Mouse (Mus musculus): Measurements from ENCODE around the gene Cuedc1.

Gene Cuedc1

DNA sequence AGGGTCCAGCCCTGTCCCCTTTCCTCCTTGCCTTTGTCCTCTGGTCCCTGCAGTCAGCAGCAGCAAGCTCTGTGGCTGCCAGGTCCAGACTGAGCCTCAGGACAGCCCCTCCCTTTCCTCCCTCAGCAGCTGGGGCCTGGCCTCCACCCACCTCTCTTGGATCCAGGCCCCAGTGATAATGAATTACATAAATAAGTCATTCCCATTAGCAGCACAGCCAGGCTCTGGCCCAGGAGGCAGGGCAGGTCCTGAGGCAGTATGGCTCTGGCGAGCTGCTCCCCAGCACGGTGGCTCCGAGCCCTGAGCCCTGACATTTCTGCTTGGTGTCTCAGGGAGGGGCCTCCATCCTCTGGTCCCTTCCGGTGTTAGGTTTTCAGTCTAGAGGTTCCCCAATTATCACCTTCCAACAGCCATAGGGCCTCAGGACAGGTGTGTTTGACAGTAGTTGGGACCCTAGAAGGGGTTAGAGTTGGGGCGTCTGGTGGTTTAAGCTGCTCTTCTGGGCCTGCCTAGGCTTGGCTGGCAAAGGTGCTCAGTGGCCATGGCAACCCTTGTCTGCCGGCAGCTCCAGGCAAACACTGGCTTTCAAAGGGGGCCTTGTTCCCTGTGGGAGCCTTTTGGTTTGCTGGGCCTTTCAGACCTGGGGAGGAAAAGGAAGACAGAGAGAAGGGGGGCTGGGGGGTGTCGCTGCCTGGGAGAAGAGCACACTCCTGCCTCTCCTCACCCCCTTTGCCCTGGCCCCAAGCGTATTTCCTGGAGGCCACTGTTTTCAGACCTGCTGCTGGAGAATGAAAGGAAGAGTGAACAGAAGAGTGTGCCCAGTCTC is 21.2 kb downstream of the Cuedc1 start:
- peak; percentile 41 to 42 for DNase-seq (ENCODE audit: low spot score in 2 of 2)

DNA sequence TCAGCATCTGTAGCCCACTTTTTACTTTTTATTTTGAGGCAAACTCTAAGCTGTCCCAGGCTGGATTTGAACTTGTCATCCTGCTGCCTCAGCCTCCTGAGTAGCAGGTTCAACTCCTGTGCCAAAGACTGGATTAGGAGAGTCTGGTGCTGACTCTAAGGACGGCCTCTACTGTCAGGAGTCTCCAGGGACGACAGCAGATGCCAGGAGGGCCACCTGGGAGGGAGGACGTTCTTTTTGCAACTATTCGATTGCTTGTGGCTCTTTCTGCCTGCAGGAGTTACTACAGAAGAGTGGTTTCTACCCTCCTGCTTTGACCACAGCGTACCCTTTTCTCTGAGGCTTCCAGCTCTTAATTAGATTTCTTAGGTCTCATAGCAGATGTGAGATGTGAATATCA is 24.7 kb downstream of the Cuedc1 start:
- no peak for DNase-seq (ENCODE audit: low spot score in 2 of 2)

DNA sequence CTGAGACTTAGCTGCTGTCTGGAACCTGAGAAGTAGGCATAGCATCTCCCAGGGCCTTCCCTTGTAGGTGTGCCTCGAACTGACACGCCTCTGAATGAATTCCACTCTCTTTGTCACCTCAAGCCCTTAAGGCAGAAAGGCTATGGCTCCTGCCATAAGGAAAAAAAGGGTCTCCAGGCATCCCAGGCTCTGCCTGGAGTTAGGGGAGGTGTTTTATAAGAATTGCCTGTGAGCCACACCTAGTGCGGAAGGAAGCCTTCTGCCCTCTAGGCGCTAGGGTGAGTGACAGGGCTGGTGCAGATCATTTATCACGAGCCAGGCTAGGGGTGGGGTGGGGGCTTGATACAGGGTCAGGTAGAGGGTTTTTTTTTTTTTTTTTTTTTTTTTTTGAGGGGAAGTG is 25.2 kb downstream of the Cuedc1 start:
- no peak for DNase-seq (ENCODE audit: low spot score in 2 of 2)

DNA sequence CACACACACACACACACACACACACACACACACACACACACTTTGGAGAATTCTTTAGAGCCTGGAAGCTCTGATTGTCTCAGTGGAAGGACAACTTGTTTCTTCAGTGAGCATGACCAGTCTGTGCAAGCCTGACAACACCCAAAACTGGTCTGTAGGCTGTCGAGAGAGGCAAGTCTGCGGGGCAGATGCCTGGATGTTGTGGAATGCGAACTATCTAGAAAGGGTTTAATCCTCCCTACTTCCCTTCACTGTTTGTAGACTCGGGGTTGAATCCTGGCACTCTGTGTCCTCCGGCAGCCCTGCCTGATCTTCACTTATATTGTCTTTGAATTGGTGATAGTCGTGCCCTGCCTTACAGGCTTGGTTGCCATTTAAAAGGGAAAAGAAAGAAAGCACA is 25.9 kb downstream of the Cuedc1 start:
- DNase-seq (ENCODE audit: low spot score in 2 of 2) = no peak

DNA sequence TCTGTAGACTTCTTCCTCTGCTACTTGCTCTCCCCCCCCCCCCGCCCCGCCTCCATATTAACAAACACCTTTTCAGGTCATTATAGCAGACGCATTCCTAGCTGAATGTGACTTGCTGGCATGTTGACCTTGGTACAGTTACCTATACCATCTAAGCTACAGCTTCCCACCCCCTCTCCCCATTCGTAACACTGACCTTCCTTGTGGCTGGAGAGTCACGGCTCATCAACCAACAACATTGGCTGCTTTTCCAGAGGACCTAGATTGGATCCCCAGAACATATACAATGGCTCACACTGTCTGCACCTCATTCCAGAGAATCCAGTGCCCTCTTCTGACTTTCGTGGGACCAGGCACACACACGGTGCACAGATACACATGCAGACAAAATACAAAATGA is 27.6 kb downstream of the Cuedc1 start:
- no peak for DNase-seq (ENCODE audit: low spot score in 2 of 2)

DNA sequence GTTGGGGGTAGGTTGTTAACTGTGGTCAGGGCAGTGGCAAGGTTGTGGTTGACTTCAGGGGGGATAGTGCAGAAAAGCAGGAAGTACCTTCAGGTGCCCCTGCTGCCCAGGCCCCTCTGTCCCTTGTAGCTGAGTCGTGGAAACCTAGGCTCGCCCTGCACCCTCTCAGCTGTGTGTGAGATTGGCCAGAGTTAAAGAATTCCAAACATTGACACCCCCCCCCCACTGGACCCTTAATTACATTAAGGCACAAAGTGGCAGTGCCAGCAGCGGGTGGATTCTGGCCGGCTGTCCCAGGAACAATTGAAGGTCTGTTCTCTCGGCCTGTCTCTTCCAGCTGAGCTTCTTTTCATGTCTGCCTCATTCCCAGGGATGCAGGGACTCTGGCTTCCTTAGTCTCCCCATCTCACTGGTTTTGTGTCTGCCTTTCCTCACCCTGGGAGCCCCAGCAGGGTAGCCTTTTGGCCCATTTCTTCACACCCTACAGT is 28.5 kb downstream of the Cuedc1 start:
- peak in 1 of 2 experiments; percentile 33 for DNase-seq (ENCODE audit: low spot score in 2 of 2)

DNA sequence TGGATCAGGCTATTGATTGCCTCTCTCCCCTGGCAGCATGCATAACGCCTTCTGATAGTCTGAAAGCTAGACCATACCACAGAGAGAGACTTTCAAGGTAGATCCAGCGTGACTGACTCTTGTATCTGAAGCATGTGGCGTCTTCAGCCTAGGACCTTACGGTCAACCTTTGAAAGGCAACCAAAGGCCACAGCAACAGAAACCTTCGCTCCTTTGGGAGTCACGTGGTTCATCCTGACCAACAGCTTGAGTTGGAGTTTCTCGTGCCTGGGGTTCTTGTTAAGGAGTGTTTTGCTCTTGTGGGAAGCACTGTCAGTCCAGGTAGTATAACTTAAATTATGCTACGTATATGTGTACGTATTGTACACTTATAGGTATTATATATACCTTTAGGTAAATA is 30.6 kb downstream of the Cuedc1 start:
- DNase-seq (ENCODE audit: low spot score in 2 of 2) = no peak

DNA sequence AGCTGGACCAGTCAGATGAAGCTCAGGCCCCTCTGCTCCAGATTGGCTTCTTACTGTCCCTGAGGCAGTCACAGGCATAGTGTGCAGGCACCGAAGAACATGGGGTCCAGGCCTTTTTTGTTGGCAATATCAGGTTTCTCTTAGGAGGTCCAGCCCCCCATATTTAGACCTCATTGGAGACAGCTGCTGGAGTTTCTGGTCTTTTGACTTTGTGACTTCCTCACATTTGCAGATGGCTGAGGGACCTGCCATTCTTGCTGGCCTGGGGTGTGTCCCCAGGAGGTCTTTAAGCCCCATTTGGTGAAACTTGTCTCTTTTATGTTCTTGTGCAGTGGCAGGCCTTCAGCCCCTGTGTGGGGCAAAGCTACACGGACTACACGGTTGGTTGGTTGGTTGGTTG is 31.4 kb downstream of the Cuedc1 start:
- DNase-seq (ENCODE audit: low spot score in 2 of 2) = no peak

DNA sequence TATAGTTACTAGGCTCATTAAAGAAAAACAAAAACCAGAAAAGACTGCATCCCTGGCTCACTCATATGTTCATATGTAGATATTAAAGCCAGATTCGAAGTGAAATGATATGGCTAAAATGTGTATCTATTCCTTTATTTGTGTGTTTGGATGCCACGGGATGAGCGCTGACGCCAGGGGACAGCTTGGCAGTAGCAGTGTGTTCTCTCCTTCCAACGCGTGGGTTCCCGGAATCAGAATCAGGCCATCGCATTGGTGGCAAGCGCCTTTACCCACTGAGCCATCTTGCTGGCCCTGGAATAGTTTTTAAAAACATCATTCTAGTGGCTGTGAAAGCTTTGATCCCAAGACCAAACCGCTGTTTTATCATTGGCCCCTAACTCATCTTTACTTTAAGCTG is 32.1 kb downstream of the Cuedc1 start:
- no peak for DNase-seq (ENCODE audit: low spot score in 2 of 2)

DNA sequence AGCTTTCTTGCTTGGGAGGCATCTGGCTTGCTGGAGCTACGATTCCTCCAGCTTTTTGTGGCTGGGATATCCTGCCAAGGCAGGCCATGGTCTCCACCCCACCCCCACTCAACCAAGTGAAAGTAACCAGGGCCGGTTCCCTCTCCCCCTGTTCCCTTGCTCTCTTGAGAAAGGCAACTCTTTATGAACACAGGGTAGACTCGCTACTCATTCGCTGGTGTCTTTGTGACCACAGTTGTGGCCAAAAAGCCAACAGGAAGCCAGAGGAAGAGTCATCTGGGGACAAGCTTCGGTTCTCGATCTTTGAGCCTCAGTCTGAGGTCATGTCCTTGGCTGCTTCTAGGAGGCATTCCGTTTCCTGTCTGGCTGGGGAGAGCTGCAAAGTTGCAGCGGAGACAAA is 34.0 kb downstream of the Cuedc1 start:
- no peak for DNase-seq (ENCODE audit: low spot score in 2 of 2)

DNA sequence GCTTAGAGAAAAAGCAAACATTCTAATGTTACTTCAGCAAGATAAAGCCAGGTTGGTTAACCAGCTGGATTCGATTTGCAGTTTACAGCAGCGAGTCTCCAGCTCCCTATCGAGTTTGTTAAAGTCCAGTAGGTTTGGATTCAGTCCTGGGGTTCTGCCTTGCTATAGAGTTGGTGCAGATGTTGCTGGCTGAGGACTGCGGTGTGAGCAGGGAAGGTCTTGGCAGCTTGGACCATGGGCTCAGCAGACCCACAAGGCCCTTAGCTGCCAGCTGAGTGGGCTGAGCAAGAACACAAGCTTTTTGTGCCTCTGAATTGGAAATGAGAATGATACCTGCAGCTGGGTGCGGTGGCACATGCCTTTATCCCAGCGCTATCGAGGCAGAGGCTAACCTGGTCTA is 37.4 kb downstream of the Cuedc1 start:
- DNase-seq (ENCODE audit: low spot score in 2 of 2) = no peak

DNA sequence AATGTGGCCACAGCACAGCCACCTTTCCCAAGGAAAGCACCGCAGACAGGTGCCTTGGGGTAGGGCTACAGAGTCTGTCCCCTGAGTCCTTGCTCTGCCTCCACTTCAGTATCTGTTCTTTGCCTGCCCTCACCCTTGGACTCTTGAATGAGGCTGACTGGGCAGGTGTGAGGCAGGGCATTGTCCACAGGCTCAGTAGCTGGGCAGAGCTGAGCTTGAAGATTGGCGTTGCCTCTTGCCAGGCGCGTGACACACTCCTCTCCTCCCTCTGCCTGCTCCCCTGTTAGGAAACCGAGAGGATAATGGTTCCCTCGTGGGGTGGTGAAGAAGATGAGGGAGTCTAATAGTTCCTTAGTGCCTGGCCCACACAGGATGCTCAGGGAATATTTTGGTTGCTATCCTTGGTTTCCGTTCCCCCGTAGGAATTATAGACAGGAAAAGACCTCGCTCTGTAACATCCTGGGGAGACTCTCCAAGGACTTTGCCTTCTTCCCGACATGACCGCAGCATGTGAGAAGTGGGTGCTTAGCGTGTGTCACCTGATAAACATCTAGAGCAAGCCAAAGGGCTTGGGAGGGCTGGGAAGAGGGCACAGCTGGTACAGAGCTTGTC is 40.1 kb downstream of the Cuedc1 start:
- no peak for DNase-seq (ENCODE audit: low spot score in 2 of 2)

DNA sequence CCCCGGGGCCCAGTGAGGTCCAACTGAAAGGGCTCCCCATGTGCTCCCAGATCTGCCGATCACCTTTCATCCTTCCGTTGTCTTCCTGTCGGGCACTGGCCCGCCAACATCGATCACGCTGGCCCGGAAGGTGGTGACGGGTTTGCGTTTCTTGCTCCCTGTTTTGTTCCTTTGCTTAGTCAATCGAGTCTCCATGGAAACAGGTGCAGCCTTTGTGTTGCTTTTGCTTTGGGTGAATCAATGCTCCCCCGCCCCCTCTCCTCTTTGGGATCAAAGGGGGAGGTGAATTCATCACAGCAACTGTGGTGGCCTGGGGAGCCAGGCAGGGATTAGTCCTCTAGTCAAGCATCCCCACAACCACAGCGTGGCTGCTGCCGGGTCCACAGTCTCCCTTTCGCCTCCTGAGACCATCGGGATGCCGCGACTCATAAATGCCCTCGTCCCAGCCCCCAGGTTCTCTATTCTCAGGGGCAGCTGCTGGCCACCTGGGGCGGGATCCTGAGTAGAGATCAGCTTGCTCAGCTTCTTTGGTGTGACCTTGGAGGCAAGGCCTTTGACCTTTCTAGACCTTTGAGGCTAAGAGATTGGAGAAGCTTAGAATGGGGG is 41.5 kb downstream of the Cuedc1 start:
- peak in 1 of 2 experiments; percentile 29 for DNase-seq (ENCODE audit: low spot score in 2 of 2)

DNA sequence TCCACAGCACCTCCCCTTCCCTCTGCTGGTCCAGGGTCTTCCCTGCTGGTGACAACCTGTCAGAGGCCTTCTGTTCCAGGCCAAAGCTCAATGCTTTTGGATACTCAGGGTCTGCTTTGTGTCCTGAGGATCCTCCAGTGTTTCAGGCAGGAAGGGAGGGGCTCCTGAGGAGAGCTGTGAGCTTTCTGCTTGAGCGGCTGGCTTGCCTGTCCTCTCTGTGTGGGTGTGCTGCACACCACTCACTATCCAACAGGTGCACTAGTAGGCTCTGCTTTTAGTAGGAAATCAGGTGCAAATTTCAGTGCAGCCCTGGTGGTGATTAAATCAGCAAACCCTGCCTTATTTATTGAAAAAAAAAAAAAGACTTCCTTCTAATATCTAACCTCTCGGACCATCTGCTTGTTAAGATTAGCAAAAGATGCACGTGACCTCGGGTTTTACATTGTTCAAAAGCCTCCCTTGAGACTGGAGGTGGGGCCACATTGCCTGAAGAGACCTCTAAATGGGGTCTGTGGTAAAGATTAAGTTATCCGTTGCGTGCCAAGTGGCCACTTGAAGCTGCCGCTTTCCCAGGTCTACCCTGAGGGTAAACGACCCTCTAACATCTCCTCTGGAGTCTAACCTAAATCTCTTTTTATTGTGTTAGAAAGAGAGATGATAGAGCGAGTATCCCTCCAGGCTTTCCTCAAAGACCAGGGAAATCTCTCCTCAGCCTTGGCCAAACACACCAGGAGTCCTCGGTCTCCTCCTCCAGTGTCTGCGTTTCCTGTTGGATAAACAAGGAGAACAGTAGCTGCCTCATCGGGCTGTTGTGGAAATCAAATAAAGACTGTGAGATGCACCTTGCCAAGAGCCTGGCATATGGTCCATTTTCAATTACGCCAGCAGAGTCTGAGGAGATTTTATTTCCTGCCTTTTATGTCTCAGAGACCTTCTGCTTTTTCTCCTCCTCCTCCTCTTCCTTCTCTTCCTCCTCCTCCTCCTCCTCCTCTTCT is 42.5 kb downstream of the Cuedc1 start:
- peak in 1 of 2 experiments; percentile 42 for DNase-seq (ENCODE audit: low spot score in 2 of 2)

DNA sequence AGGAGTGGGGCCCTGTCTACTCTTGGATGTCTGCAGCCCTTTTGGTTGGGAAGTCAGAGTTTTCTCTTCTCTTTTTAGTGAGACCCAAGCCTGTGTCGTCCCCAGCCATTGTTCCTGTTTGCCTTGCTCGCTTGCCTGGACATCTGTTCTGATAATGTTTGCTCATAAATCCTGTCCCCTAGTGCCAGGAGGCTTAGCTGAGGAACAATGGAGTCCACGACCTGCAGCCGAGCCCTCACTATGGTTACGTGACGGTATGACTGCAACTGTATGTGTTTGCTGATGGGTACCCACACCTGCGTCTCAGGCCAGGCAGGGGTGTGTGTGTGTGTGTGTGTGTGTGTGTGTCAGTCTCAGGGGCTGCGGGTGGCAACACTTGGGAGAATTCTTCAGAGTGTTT is 44.5 kb downstream of the Cuedc1 start:
- no peak for DNase-seq (ENCODE audit: low spot score in 2 of 2)

DNA sequence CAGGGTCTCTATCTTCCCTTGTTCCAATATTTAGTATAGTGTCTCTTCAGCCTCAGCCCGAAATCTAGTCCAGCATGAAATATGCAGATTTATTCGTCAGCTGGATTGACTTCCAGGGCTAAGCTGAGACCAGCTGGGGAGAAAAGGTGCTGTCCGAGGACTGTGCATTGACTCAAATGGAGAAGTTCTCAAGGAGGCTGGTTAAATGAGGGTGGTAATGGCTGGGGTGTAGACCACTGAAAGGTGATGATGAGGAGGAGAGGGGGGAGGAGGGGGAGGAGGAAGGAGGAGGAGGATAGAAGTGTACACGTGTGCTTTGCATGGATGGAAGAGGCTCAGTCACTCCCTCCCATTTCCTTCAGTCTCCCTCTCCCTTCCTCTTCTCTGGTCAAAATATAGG is 46.2 kb downstream of the Cuedc1 start:
- DNase-seq (ENCODE audit: low spot score in 2 of 2) = no peak

DNA sequence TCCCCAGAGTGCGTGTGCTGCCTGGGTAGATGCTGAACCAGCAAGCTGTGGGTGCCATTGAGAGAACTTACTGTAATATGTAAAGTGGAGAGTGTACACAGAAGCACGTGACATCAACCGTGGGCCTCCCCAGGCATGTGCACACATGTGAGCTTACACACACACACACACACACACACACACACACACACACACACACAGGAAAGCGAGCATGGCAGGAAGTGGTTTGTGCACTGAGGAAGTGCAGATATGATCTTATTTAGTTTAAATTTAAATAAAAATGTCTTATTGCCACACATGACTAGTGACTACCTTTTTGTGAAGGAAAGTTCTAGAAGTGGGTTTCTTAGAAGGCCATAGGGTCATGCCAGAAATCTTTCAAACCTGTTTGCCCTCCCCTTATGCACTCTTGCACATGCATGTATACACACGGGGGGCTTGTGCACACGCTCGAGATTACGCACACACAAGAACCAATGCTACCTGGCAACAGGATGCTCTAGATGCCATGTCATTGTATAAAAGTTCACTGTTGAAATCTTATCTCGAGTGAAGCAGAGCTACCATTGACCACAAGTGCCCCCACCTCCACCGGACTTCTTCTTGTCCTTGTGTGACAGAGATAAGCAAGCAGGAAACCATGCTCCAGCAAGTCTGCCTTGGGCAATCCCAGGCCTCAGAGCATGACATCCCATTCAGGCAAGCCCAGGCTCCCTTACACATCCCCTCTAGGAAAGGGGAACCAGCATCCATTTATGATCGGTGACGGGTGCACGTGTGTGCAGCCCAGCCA is 47.6 kb downstream of the Cuedc1 start:
- DNase-seq (ENCODE audit: low spot score in 2 of 2) = no peak

DNA sequence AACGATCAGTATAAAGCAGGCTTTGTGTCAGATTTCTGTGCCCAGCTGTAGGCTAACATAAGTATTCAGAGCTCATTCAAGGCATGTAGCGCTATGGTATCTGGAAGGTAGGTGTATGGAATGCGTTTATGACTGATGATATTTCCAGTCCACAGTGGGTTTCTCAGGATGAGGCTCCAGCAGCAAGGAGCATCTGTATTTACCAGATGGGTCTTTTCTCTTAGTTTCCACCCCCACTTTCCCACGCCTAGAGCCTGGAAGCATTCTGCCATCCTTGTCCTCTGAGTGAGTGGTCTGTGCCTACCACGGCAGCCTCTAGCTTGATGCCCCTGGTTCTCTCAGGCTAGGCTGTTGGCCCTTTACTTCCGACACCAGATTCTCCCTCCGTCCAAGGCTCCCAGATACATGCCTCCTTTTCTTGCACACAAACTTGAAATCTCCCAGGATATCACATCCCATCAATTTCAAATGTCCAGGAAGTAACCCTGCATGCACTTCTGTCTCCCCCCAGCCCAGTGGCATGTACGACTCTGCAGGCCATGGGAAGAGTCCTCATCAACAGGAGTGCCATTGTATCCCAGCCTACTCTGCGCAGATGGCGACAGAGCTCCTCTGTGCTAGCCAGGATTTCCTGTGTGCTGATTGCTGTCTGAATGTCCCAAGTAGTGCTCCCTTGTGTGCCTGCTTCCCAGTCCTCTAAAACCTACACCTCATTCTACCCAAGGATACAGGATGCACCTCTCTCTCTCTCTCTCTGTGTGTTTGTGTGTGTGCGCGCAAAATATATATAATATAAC is 48.6 kb downstream of the Cuedc1 start:
- no peak for DNase-seq (ENCODE audit: low spot score in 2 of 2)

DNA sequence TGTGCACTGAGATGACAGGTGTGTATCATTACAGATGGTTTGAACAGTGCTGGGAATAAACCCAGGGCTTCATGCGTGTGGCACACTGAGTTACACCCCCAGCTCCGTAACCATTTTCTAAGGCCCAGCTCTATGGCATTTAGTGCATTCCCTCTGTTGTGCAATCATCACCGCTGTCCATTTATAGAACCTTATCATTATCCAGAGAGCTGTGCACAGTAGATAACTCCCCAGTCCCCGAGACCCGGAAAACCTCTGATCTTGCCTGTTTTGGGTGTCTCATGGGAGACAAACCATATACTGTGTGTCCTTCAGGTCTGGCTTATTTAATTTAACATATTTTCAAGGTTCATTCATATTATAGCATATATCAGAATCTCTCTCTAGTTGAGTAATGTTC is 49.5 kb downstream of the Cuedc1 start:
- no peak for DNase-seq (ENCODE audit: low spot score in 2 of 2)

DNA sequence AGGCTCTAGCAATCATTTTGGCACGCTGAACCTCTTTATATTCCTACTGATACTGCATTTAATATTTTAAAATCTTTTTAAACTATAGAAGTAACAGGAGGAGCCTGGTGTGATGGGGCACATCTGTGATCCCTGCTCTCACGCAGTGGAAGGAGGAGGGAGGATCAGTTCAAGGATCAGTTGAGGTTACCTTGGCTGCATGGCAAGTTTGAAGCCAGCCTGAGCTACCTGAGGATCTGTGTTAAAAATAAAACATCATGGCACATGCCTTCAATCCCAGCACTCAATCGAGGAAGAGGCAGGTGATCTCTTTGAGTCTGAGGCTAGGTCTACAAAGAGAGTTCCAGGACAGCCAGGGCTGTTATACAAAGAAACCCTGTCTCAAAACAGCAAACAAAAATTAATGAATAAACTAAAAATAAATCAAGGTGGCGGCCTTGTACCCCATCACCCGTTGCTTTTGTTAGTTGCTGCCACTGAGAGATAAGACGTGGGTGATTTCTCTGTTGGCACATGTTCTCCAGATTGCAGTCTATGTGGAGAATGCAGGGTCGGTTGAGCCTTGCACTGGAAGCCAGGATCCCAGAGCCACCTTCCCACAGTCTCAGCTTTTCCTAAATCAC is 50.3 kb downstream of the Cuedc1 start:
- DNase-seq (ENCODE audit: low spot score in 2 of 2) = no peak

Data from right cerebral cortex, postnatal 36 days (tissue).